Mouse (Mus musculus) liver, adult 2 months (tissue): ENCODE results near the gene Mboat2. TPM values are rescaled to one million over a fixed set of nuclear protein-coding genes. Genes with fewer than 3 reads are reported as not detected.

Source experiments
- DNase-seq: peaks from one replicate; pipeline ENCODE4 v3.0.0-alpha.2; 2011; ENCODE audit warnings: low read depth, low spot score; ENCODE audit errors: extremely low read depth
- H3K27ac ChIP-seq: fragments of 200-500 bp; replicated peaks from 2 replicates; pipeline ENCODE4 v1.5.1; 2012; ENCODE audit warnings: low read depth, mild to moderate bottlenecking, control low read depth, inconsistent platforms, low read length; ENCODE audit not compliant: insufficient read depth
- H3K27me3 ChIP-seq: fragments of 200-500 bp; 2 replicates; pipeline ENCODE4 v1.6.1; 2012; ENCODE audit warnings: mild to moderate bottlenecking, moderate library complexity, low read length, inconsistent platforms; ENCODE audit not compliant: control insufficient read depth, insufficient read depth
- H3K36me3 ChIP-seq: fragments of 200-500 bp; 2 replicates; pipeline ENCODE4 v1.6.1; 2012; ENCODE audit warnings: low read length, inconsistent platforms; ENCODE audit not compliant: control insufficient read depth, insufficient read depth
- H3K4me1 ChIP-seq: fragments of 200-500 bp; 2 replicates; pipeline ENCODE4 v1.6.1; 2011; ENCODE audit warnings: low read length; ENCODE audit not compliant: control insufficient read depth, insufficient read depth
- H3K4me3 ChIP-seq: fragments of 200-500 bp; 2 replicates; pipeline ENCODE4 v1.5.1; 2011; ENCODE audit warnings: low read depth, mild to moderate bottlenecking, control low read depth, low read length, moderate library complexity; ENCODE audit not compliant: insufficient read depth
- H3K79me2 ChIP-seq: fragments of 200-500 bp; 2 replicates; pipeline ENCODE4 v1.6.1; 2012; ENCODE audit warnings: inconsistent platforms, mild to moderate bottlenecking, low read length, moderate library complexity; ENCODE audit not compliant: control insufficient read depth, insufficient read depth
- H3K9ac ChIP-seq: fragments of 200-500 bp; 2 replicates; pipeline ENCODE4 v1.6.1; 2012; ENCODE audit warnings: low read depth, mild to moderate bottlenecking, control low read depth, inconsistent platforms, low read length
- CTCF ChIP-seq: fragments of 200-500 bp; IDR thresholded peaks from 2 replicates; pipeline ENCODE4 v1.5.1; 2011; ENCODE audit warnings: low read depth, low read length, control low read depth
- POLR2A ChIP-seq: fragments of 200-500 bp; IDR thresholded peaks from 2 replicates; pipeline ENCODE4 v1.6.1; 2011; ENCODE audit warnings: low read length, control low read depth; ENCODE audit not compliant: insufficient read depth; ENCODE audit errors: extremely low read depth
- WGBS: fragments of 180-500 bp; shearing (Covaris S2); methylation state at CpG from one replicate; pipeline ENCODE4 v1.1.7; 2018; 5-methylcytosine and 5-hydroxymethylcytosine counted together
- polyA plus RNA-seq: library from polyadenylated mRNA; depleted of rRNA; stranded (reverse); fragments of >200 nt; gene quantifications from 2 replicates; pipeline ENCODE4 v1.2.3, GENCODE M21; 2012
- total RNA-seq: library from RNA; depleted of rRNA; stranded (reverse); fragments of >200 nt; gene quantifications from 2 replicates; pipeline ENCODE4 v1.2.3, GENCODE M21; 2014

The Mboat2 gene
- total and polyA plus RNA-seq, 2 experiments = 0.18 TPM; not detected in 1

- TF ChIP-seq POLR2A (no peak), CTCF (no peak)
- WGBS = 94% methylated on average over 2 of the region's 2 CpGs
- Histone ChIP-seq H3K27ac (no peak overlapping the region), H3K27me3 (no peaks in the 10 kb centered on the region), H3K4me3 (no peak overlapping the region), H3K79me2 (no peaks in the 10 kb centered on the region), H3K36me3 (no peaks in the 10 kb centered on the region), H3K4me1 (no peaks in the 10 kb centered on the region), H3K9ac (no peak overlapping the region)
- no peak for DNase-seq
Observed at GRCm38 (mm10) chr12:24907894-24908293, 77.2 kb downstream of the Mboat2 start.

- Histone ChIP-seq H3K27ac (no peak overlapping the region), H3K36me3 (no peaks in the 10 kb centered on the region), H3K4me1 (no peaks in the 10 kb centered on the region), H3K4me3 (no peak overlapping the region), H3K9ac (no peak overlapping the region), H3K27me3 (no peaks in the 10 kb centered on the region), H3K79me2 (no peaks in the 10 kb centered on the region)
- no peak for DNase-seq
- WGBS = 93% methylated on average over 7 of the region's 7 CpGs
- TF ChIP-seq CTCF (no peak), POLR2A (no peak)
Observed at GRCm38 (mm10) chr12:24909679-24910078, 79.0 kb downstream of the Mboat2 start.

GRCm38 (mm10) chr12:24912174-24912573, 81.5 kb downstream of the Mboat2 start:
- no peaks in the 10 kb centered on the region for H3K27me3 ChIP-seq
- H3K27ac ChIP-seq = no peak overlapping the region
- no peak overlapping the region for H3K4me3 ChIP-seq
- no peaks in the 10 kb centered on the region for H3K36me3 ChIP-seq
- no peak for DNase-seq
- 51% methylated on average over 6 of the region's 6 CpGs for WGBS
- no peak overlapping the region for H3K9ac ChIP-seq
- no peaks in the 10 kb centered on the region for H3K79me2 ChIP-seq
- TF ChIP-seq CTCF = no peak
- H3K4me1 ChIP-seq = no peaks in the 10 kb centered on the region

GRCm38 (mm10) chr12:24912876-24913275, 82.2 kb downstream of the Mboat2 start:
- 85% methylated on average over 1 of the region's 1 CpGs for WGBS
- Histone ChIP-seq H3K27me3 (no peaks in the 10 kb centered on the region), H3K9ac (no peak overlapping the region), H3K36me3 (no peaks in the 10 kb centered on the region), H3K27ac (no peak overlapping the region), H3K4me1 (no peaks in the 10 kb centered on the region), H3K4me3 (no peak overlapping the region), H3K79me2 (no peaks in the 10 kb centered on the region)
- TF ChIP-seq POLR2A = no peak
- no peak for TF ChIP-seq CTCF
- no peak for DNase-seq

- Histone ChIP-seq H3K9ac (no peak overlapping the region), H3K4me3 (no peak overlapping the region), H3K36me3 (no peaks in the 10 kb centered on the region), H3K27me3 (no peaks in the 10 kb centered on the region), H3K79me2 (no peaks in the 10 kb centered on the region), H3K27ac (no peak overlapping the region), H3K4me1 (no peaks in the 10 kb centered on the region)
- DNase-seq = no peak
- whole genome bisulfite sequencing = 90% methylated on average over 12 of the region's 12 CpGs
- TF ChIP-seq CTCF = no peak
- TF ChIP-seq POLR2A = no peak
Observed at GRCm38 (mm10) chr12:24918575-24919262, 88.0 kb downstream of the Mboat2 start.

- no peak for DNase-seq
- Histone ChIP-seq H3K79me2 (no peaks in the 10 kb centered on the region), H3K4me1 (no peaks in the 10 kb centered on the region), H3K27me3 (no peaks in the 10 kb centered on the region), H3K36me3 (no peaks in the 10 kb centered on the region), H3K9ac (no peak overlapping the region), H3K27ac (no peak overlapping the region), H3K4me3 (no peak overlapping the region)
- TF ChIP-seq CTCF (no peak), POLR2A (no peak)
- 88% methylated on average over 1 of the region's 1 CpGs for WGBS
Observed at GRCm38 (mm10) chr12:24920861-24921260, 90.2 kb downstream of the Mboat2 start.
